Mouse (Mus musculus): Measurements from ENCODE around the gene Tulp4.

Gene Tulp4

GRCm38 (mm10) chr17:6106361-6107014 is at the start of gene Tulp4:
Tulp4 (plus strand) TSS chr17:6106437.
- peak; percentile 84 to 87 for DNase-seq

- DNase-seq: no peak
These were observed 43.4 kb upstream of the Tulp4 start for GRCm38 (mm10) chr17:6062793-6063192.

GRCm38 (mm10) chr17:6063532-6063931 is 42.7 kb upstream of the Tulp4 start:
- no peak for DNase-seq

- DNase-seq: no peak
These were observed 40.2 kb upstream of the Tulp4 start for GRCm38 (mm10) chr17:6066021-6066420.

GRCm38 (mm10) chr17:6067613-6068012 is 38.6 kb upstream of the Tulp4 start:
- no peak for DNase-seq

- no peak for DNase-seq
These were observed 36.4 kb upstream of the Tulp4 start for GRCm38 (mm10) chr17:6069866-6070265.

GRCm38 (mm10) chr17:6073405-6073804 is 32.8 kb upstream of the Tulp4 start:
- no peak for DNase-seq

GRCm38 (mm10) chr17:6079287-6080122 is 26.7 kb upstream of the Tulp4 start, which contains the start of the genes Serac1 and Gtf2h5:
Serac1 (minus strand) TSS chr17:6079741.
Gtf2h5 (plus strand) TSS chr17:6079786.
- peak; percentile 97 to 98 for DNase-seq

- no peak for DNase-seq
These were observed 22.8 kb upstream of the Tulp4 start for GRCm38 (mm10) chr17:6083323-6083890.

- DNase-seq: no peak
These were observed 14.6 kb upstream of the Tulp4 start for GRCm38 (mm10) chr17:6091604-6092003.

- DNase-seq: no peak
These were observed 10.7 kb upstream of the Tulp4 start for GRCm38 (mm10) chr17:6095579-6095978.

- DNase-seq: peak; percentile 33 to 54
These were observed 8.4 kb upstream of the Tulp4 start for GRCm38 (mm10) chr17:6097884-6098283.

GRCm38 (mm10) chr17:6102287-6102686 is 4.0 kb upstream of the Tulp4 start:
- DNase-seq: no peak

- DNase-seq: no peak
These were observed 2.7 kb upstream of the Tulp4 start for GRCm38 (mm10) chr17:6103566-6103965.

GRCm38 (mm10) chr17:6107015-6107601 is 871 bp downstream of the Tulp4 start:
- DNase-seq: peak; percentile 62 to 64

GRCm38 (mm10) chr17:6108175-6108574 is 1.9 kb downstream of the Tulp4 start:
- DNase-seq: no peak

- DNase-seq: no peak
These were observed 4.7 kb downstream of the Tulp4 start for GRCm38 (mm10) chr17:6110956-6111355.

- no peak for DNase-seq
These were observed 7.4 kb downstream of the Tulp4 start for GRCm38 (mm10) chr17:6113653-6114052.

GRCm38 (mm10) chr17:6115085-6115484 is 8.8 kb downstream of the Tulp4 start:
- no peak for DNase-seq

- DNase-seq: no peak
These were observed 11.0 kb downstream of the Tulp4 start for GRCm38 (mm10) chr17:6117148-6117725.

- no peak for DNase-seq
These were observed 11.7 kb downstream of the Tulp4 start for GRCm38 (mm10) chr17:6117917-6118316.

- DNase-seq: no peak
These were observed 12.6 kb downstream of the Tulp4 start for GRCm38 (mm10) chr17:6118861-6119260.

GRCm38 (mm10) chr17:6123776-6124175 is 17.5 kb downstream of the Tulp4 start:
- DNase-seq: no peak
